Mouse (Mus musculus) lung, adult 18-20 months (tissue): ENCODE measurements around the gene Tspan13.

Source experiments
- DNase-seq, 2 experiments: peaks; one replicate each; pipeline ENCODE4 v3.0.0; 2022; ENCODE audit warnings: mixed read lengths in 2 of 2

The Tspan13 gene

GRCm38 (mm10) chr12:36030660-36031363, 11.5 kb downstream of the Tspan13 start:
- peak; percentile 38 to 40 for DNase-seq

- no peak for DNase-seq
These were observed 12.6 kb downstream of the Tspan13 start for GRCm38 (mm10) chr12:36029687-36030086.

DNA sequence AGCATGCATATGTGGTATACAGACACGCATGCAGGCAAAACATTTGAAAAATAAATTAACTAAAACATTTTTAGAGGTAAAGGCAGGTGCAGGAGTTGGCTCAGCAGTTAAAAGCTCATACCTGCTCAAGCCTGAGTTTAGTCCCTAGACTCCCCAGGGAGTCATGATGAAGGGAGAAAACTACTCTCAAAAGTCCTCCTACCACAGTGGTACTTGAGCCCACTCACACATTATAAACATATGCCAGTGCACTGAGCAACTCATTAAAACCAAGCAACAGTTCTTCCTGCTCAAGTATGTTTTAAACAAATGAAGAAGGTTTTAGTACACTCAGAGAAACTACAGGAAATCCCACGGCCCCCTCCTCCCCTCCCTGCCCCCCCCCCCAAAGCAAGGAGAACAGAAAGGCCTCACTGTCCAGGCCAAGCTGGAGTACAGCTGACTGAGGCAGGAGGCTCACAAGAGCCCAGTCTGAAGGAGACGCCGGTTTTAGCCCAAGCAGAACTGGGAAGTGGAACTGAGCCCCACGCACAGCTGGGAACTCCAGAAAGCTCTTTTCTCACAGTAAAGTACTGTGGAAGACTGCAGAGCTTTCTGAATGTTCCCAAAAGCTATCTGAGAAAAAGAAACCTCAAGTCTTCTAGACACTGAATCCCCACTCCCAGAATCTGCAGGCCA, 13.2 kb downstream of the Tspan13 start:
- DNase-seq, result no peak

GRCm38 (mm10) chr12:36027171-36027570, 15.1 kb downstream of the Tspan13 start:
- DNase-seq, result no peak

GRCm38 (mm10) chr12:36026126-36026525, 16.2 kb downstream of the Tspan13 start:
- DNase-seq, result no peak

- no peak for DNase-seq
These were observed 21.6 kb downstream of the Tspan13 start for GRCm38 (mm10) chr12:36020710-36021109.

DNA sequence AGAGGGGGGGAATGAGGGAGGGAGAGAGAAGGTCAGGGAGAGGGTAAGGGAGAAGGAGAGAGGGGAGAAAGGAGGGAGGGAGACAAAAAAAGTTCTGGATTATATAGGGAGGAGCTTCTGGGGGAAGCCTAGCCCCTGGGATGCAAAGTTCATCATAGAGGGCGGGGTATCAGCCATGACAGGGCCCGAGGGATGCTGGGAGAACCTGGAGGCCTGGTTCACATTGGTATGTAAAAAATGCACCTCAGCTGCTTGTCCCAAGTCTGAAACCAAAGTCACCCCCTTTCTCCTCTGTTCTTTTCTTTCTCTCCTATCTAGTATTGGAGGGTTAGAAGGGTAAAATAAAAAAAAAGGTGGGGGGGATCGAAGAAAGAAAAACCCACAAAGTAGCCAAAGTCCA, 22.2 kb downstream of the Tspan13 start:
- DNase-seq, result no peak

DNA sequence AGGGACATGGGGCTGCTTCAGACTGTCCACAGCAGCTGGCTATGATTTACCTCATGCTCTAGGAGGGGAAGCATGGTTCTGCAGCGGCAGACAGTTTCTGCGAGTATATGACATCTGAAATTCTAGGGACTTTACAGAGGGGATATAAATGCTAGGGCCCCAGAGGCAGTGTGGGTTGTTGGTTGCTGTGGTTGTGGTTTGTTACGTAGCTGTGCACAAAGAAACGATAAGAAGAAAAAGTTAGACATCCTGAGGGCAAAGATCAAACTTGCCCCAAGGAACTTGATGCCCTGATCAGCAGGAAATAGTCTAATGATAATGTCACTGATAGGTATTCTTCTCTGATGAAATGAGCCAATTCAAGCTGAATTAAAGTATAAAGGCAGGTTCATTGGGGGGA, 22.7 kb downstream of the Tspan13 start:
- no peak for DNase-seq

- DNase-seq, result no peak
These were observed 24.5 kb downstream of the Tspan13 start for GRCm38 (mm10) chr12:36017791-36018190.

DNA sequence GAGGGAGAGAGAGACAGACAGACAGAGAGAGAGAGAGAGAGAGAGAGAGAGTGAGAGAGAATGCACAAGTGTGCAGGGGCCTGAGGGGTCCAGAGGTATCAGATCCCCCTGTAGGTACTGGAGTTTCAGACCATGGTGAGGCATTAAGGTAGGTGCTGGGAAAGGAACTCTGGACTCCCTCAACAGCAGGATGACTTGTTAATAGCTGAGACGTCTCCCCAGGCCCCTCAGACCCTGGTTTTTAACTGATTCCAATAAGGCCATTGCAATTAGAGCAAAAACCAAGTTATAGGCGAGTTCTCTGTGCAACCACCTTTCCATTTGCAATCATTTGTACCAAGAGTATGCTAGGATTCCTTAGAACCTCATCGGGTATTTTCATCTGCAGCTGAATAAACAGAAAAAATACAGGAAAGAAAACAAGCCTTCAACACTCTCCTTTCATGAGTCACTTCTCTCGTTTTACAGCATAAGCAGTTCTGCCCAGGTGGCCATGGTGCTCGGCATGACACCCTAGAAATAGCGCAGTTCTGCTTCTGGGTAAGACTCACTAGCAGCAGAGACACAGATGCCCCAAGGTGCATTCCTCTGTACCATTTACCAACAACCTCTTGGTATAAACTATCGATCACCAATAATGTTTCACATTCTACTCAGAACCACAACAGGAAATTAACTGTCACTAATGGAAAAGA, 28.9 kb downstream of the Tspan13 start:
- DNase-seq, result no peak

GRCm38 (mm10) chr12:36008364-36009047, 33.8 kb downstream of the Tspan13 start:
- peak in 1 of 2 experiments; percentile 35 for DNase-seq

DNA sequence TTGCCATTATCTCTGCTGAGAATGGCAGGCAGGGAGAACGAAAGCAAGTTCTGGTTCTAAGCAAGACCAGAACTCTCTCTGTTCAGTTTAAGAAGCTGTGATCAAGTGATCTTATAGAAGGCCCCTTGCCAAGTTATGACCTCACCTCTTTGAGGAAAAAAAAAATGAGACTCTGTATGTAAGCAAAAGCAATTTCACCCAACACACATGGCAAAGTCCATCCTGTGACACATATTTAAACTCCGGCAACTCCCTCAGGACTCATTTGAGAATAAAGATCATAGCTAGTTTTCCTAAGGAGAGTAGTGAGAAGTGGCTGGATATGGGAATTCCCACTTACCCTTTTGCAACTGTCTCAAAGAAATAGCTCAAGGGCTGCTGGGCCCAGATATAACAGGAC, 34.7 kb downstream of the Tspan13 start:
- DNase-seq, result peak in 1 of 2 experiments; percentile 29

GRCm38 (mm10) chr12:36004714-36005113, 37.6 kb downstream of the Tspan13 start:
- DNase-seq, result no peak

- DNase-seq, result peak in 1 of 2 experiments; percentile 51
These were observed 46.5 kb downstream of the Tspan13 start for GRCm38 (mm10) chr12:35995799-35996198.

DNA sequence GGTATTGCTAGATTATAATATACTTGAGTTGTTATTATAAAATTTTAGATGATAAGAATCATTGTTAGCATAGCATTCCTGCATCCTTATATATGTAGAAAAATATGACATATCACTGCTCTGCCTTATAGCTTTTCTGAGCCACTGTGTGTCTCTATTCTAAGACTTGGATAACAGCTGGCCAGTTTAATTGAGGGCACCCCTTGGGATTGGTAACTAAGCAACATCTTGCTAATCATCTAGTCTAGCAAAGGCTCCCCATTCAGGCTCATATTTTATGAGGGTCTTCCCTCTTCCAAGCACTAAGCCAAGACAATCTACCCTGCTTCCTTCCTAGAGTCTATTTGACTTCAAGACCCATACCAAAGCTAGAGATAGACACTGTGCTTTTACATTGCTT, 48.2 kb downstream of the Tspan13 start:
- DNase-seq, result no peak

DNA sequence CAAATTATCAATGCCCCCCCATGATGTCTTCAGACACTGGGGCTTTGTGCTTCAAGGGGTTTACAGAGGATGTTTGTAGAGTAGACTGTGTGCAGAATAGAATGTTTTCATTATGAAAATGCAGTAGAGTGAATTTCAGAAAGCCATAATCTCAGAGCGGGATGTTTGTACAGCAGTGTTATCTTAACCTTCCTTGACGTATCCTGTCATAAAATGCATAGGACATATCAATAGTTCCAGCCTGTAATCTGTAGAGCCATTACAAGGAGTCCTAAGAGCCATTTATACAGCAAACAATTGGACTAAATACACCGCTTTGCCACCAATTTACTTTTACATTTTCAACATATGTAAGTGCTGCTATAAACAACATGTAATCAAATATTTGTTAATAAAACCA, 48.7 kb downstream of the Tspan13 start:
- DNase-seq, result no peak

DNA sequence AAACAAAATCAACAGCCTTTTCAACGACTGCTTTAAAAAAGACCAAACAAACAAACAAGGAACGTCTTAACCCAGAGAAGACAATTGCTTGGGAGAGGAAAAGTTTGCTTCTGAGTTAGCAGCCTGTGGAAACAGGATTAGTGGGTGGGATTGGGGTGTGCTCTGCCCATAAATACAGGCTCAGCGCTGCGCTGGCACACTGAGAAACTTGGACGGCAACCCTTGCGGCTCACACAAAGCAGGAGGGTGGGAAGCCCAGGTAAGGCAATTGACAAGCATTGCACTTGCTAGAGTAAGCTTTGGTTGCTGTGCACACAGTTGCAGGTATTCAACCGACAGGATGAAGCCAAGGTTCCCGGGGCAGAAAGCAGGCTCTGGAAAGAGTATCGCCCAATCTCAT, 49.6 kb downstream of the Tspan13 start, which contains the start of gene Agr2:
TSS of gene Agr2 (plus strand) at position 197 of the 400 bp plus-strand sequence.
- DNase-seq, result no peak

- DNase-seq, result no peak
These were observed 57.6 kb downstream of the Tspan13 start for GRCm38 (mm10) chr12:35984743-35985142.

GRCm38 (mm10) chr12:35983472-35983871, 58.8 kb downstream of the Tspan13 start:
- no peak for DNase-seq

- peak; percentile 35 to 63 for DNase-seq
These were observed 60.5 kb downstream of the Tspan13 start for GRCm38 (mm10) chr12:35981732-35982360.

DNA sequence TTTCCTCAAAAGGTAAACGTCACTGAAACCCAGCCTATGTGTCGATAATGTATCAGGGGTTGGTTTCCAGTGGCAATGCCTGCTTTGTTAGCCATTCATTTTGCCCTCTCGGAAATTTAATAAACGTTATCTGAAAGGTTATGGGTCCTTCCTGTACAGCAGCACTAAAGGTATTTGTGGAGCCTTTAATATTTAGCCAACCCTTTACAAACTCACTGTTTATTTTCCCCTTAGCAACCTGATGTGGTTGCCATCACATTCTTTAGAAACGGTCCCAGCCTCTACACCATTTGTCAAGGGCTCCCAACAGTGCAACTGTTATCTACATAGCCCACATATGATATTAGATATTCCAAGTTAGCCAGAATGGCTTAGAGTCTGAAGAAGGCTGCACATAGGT, 62.7 kb downstream of the Tspan13 start:
- no peak for DNase-seq

DNA sequence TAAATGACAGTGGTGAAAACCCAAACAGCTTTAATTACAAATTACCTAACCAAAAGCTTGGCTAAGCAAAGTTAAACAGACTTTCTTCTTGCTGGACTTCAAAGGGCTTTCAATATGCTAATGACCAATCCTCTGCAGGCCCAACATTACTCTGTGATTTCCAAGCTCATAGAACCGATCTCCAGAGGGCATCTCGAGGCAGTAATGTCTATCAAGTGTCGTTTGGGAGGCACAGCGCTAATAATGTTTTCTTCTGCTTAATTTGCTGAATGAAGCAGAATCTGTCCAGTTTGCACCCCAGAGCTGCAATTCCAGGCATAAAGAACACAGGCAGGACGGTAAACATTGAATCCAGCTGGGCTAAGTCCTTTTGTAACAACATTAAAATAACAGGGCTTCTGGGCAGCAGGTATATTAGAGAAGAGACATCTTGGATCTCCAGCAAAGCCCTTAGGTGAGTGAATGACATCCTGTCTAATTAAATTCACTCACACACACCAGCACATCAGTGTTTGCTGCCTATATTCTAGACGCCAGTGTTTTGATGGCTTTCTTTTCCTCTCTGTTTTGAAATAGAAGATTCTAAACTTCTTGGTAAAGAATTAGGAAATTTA, 64.6 kb downstream of the Tspan13 start:
- no peak for DNase-seq
